Mouse (Mus musculus) lung, postnatal 0 days (tissue): ENCODE data around the gene Bag3. TPM values are rescaled to one million over a fixed set of nuclear protein-coding genes. Genes with fewer than 3 reads are reported as not detected.

Experiments
- ATAC-seq: fragments of 200-750 bp; cut with Nextera tagmentation; 2 replicates; pipeline ENCODE4 v1.8.0; 2017; ENCODE audit warnings: moderate library complexity
- DNase-seq: peaks from one replicate; pipeline ENCODE4 v3.0.0-alpha.2; 2016; ENCODE audit warnings: low spot score
- H3K27ac ChIP-seq: fragments of 300-500 bp; sonication (generic); 2 replicates; pipeline ENCODE4 v1.5.1; 2014; ENCODE audit warnings: antibody characterized with exemption, mild to moderate bottlenecking, low read length, mixed read lengths
- H3K27me3 ChIP-seq: fragments of 300-500 bp; sonication (generic); replicated peaks from 2 replicates; pipeline ENCODE4 v1.6.1; 2014; ENCODE audit warnings: low read length, mixed read lengths; ENCODE audit not compliant: insufficient read depth
- H3K36me3 ChIP-seq: fragments of 300-500 bp; sonication (generic); 2 replicates; pipeline ENCODE4 v1.6.1; 2014; ENCODE audit warnings: low read length, mixed read lengths; ENCODE audit not compliant: insufficient read depth
- H3K4me1 ChIP-seq: fragments of 300-500 bp; sonication (generic); 2 replicates; pipeline ENCODE4 v1.6.1; 2014; ENCODE audit warnings: antibody characterized with exemption, low read depth, low read length, mixed read lengths; ENCODE audit not compliant: insufficient read depth
- H3K4me2 ChIP-seq: fragments of 300-500 bp; sonication (generic); replicated peaks from 2 replicates; pipeline ENCODE4 v1.6.1; 2014; ENCODE audit warnings: low read depth, mild to moderate bottlenecking, low read length, moderate library complexity, mixed read lengths
- H3K4me3 ChIP-seq: fragments of 300-500 bp; sonication (generic); 2 replicates; pipeline ENCODE4 v1.5.1; 2014; ENCODE audit warnings: low read depth, low read length
- H3K9ac ChIP-seq: fragments of 300-500 bp; sonication (generic); replicated peaks from 2 replicates; pipeline ENCODE4 v1.6.1; 2014; ENCODE audit warnings: low read depth, mild to moderate bottlenecking
- H3K9me3 ChIP-seq: fragments of 300-500 bp; sonication (generic); 2 replicates; pipeline ENCODE4 v1.6.1; 2016; ENCODE audit warnings: low read length, mixed read lengths
- CTCF ChIP-seq: IDR thresholded peaks from 2 replicates; pipeline ENCODE4 v1.5.1; 2016; ENCODE audit warnings: antibody characterized with exemption, mild to moderate bottlenecking
- EP300 ChIP-seq: IDR thresholded peaks from 2 replicates; pipeline ENCODE4 v1.6.1; 2016; ENCODE audit warnings: antibody characterized with exemption, mild to moderate bottlenecking, control low read depth
- WGBS: fragments of 180-500 bp; shearing (Covaris S2); extraction: QIAGEN DNeasy Blood & Tissue Kit; methylation state at CpG from one replicate; pipeline ENCODE4 v1.1.7; 2014; 5-methylcytosine and 5-hydroxymethylcytosine counted together
- polyA plus RNA-seq: library from polyadenylated mRNA; unstranded; fragments of >200 nt; fragmentation: Nextera tagmentation; extraction: Ambion mirVana; gene quantifications from 2 replicates; pipeline ENCODE4 v1.2.1, GENCODE M21; 2015

Gene Bag3
- polyA plus RNA-seq, 1 experiment from 2014 or later, result 23.7 TPM

DNA sequence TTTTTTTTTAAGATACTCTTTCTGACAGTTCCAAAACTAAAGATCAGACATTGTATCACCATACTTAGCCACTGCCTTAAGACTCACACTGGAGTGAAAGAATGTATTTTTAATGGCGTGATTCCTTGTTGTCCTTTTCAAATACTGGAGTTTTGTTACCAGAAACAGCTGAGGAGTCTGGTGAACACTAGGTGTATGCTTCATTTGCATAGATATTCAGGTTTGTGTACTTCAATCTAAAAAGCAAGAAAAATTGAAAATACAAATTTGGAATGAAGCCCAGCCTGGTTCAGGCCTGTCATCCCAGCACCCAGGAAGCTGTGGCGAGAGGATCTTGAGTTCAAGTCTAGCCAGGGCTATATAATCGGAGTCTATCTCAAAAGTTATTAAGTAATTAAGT is 1.2 kb downstream of the Bag3 start:
- 53% methylated on average over 3 of the region's 3 CpGs for WGBS
- ATAC-seq, result no peak

DNA sequence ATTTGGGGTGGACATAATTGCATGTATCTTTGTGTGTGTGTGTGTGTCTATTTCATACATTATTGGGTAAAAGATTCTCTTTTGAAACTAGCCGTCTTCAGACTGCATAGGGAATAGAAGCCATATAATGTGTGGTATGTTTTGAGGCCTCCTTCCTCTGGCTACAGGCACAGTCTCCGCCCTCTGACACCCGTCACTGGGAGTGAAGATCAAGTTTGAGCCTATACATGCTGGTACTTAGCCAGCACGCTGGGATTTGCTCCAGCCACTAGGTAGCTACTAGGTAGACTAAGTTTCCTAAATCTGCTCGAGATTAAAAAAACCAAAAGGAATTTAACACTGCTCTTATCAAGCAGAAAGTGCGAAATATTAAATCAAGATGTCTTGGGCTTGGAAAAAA is 3.2 kb downstream of the Bag3 start:
- Histone ChIP-seq H3K36me3 (no peaks in the 10 kb centered on the region), H3K27ac (no peak overlapping the region), H3K4me2 (no peak overlapping the region), H3K27me3 (no peaks in the 10 kb centered on the region), H3K9ac (no peak overlapping the region), H3K9me3 (no peaks in the 10 kb centered on the region), H3K4me1 (peaks cover 37% of the 10 kb centered on the region; the same call in 1 of the 2 replicates), H3K4me3 (no peak overlapping the region)
- TF ChIP-seq EP300, result no peak
- TF ChIP-seq CTCF, result no peak
- 50% methylated on average over 6 of the region's 6 CpGs for WGBS
- DNase-seq, result peak; percentile 50
- no peak for ATAC-seq

More for the DNA sequence above, 1.2 kb downstream of the Bag3 start:
- Histone ChIP-seq H3K9me3 (no peaks in the 10 kb centered on the region), H3K27me3 (no peaks in the 10 kb centered on the region), H3K27ac (peak overlapping the region; percentile 99), H3K36me3 (no peaks in the 10 kb centered on the region), H3K4me3 (peak overlapping the region; percentile 87), H3K4me1 (peaks cover 22% of the 10 kb centered on the region; the same call in 1 of the 2 replicates), H3K9ac (peak overlapping the region; percentile 92), H3K4me2 (peak overlapping the region; percentile 87)
- no peak for TF ChIP-seq CTCF
- TF ChIP-seq EP300, result no peak
- DNase-seq, result peak; percentile 31

DNA sequence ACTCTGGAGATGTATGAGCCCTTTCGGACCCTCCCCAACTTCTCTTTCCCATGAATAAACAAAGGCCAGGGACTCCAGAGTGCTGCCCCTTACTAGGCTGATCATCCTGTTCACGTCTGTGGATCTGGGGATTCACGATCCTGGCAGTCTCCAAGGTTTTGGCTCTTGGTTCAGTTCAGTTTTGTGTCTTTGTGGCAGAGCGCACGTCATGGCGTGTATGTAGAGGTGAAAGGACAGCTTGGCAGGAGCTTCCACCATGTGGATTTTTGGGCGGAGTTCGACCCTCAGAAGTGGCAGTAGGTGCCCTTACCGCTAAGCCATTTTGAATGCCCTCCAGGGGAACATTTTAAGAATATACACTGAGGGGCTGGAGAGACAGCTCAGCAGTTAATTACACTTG is 5.2 kb downstream of the Bag3 start:
- Histone ChIP-seq H3K27ac (peak overlapping the region; percentile 60; the same call in 1 of the 2 replicates), H3K4me1 (peaks cover 51% of the 10 kb centered on the region), H3K9me3 (no peaks in the 10 kb centered on the region), H3K9ac (no peak overlapping the region), H3K36me3 (no peaks in the 10 kb centered on the region), H3K27me3 (no peaks in the 10 kb centered on the region), H3K4me2 (0 out of 2 replicates have a peak overlapping the region, but pooled peaks have one; percentile 8), H3K4me3 (no peak overlapping the region)
- ATAC-seq (no peak), DNase-seq (no peak)
- WGBS, result 59% methylated on average over 9 of the region's 9 CpGs
- TF ChIP-seq CTCF (no peak), EP300 (no peak)

DNA sequence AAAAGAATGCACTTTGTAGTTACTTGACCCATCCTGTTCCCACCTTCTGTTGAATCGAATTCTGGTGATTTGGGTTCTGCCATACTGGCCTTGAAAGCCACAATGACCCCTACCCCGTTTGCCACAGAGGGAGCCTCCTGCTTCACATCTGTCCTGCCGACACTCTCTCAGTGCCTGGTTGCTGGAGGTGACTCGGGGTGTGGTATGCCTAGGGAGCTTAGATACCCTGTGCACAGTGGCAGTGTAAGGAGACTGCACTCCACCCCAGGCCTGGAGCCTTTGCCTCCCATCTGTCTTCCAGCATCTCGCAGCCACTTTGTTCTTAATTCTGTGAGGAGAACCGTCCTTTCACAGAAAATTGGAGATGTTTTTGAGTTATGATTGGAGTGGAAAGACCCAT is 5.7 kb downstream of the Bag3 start:
- H3K4me3 ChIP-seq, result no peak overlapping the region
- peak overlapping the region; percentile 60 for H3K27ac ChIP-seq
- no peak for DNase-seq
- ATAC-seq, result no peak
- TF ChIP-seq CTCF (no peak), EP300 (no peak)
- no peak overlapping the region for H3K9ac ChIP-seq
- H3K9me3 ChIP-seq, result no peaks in the 10 kb centered on the region
- H3K4me1 ChIP-seq, result peaks cover 51% of the 10 kb centered on the region
- no peak overlapping the region for H3K4me2 ChIP-seq
- H3K27me3 ChIP-seq, result no peaks in the 10 kb centered on the region
- WGBS, result 33% methylated on average over 6 of the region's 6 CpGs
- no peaks in the 10 kb centered on the region for H3K36me3 ChIP-seq

DNA sequence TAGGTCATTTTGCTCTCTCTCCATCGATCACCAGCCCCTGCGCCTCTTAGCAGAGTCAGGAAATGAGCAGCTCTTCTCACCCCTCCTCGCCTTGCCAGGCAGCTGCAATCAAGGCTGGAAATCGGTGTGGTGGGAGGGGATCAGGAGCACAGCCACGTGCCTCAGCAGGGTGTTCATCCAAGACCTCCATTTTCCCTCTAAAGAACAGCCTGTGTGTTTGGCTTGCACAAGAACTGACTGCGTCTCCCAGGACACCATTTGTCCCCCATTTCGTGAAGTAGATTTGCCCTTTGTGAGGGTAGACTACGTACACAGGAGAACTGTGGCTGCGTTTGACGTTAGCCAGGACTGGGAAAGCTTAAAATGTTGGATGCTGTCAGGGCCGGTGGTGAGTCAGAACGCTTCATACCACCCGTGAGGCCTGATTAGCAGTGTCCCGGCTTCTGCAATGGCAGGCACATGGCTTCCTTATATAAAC is 6.2 kb downstream of the Bag3 start:
- no peaks in the 10 kb centered on the region for H3K9me3 ChIP-seq
- H3K4me1 ChIP-seq, result peaks cover 51% of the 10 kb centered on the region
- no peak overlapping the region for H3K4me2 ChIP-seq
- TF ChIP-seq CTCF (no peak), EP300 (no peak)
- no peaks in the 10 kb centered on the region for H3K27me3 ChIP-seq
- 22% methylated on average over 14 of the region's 14 CpGs for WGBS
- peak overlapping the region; percentile 60 for H3K27ac ChIP-seq
- H3K36me3 ChIP-seq, result no peaks in the 10 kb centered on the region
- peak; percentile 71 for DNase-seq
- no peak overlapping the region for H3K9ac ChIP-seq
- ATAC-seq, result peak; percentile 63
- no peak overlapping the region for H3K4me3 ChIP-seq

DNA sequence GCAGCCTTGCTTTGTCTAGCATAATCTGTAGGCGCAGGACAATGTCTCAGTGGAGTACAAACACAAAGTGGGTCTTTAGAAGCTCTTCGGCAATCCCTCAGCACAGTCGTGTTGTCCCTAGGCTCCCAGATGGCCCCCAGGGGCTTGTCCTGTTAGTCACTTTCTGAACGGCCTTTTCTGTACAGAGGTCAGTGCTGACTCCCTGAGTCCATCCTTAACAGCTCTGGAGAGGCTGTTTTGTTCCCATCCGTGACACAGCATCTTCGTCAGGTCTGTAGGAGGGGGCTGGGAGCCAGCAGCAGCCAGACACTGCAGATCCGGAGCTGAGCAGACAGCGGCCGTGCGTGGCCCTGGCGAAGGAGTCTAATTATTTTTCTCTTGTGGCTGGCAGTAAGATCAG is 7.6 kb downstream of the Bag3 start:
- ATAC-seq (no peak), DNase-seq (peak; percentile 50)
- Histone ChIP-seq H3K4me2 (no peak overlapping the region), H3K9me3 (no peaks in the 10 kb centered on the region), H3K27ac (no peak overlapping the region), H3K27me3 (no peaks in the 10 kb centered on the region), H3K4me3 (no peak overlapping the region), H3K9ac (no peak overlapping the region), H3K4me1 (peaks cover 52% of the 10 kb centered on the region), H3K36me3 (no peaks in the 10 kb centered on the region)
- no peak for TF ChIP-seq EP300
- TF ChIP-seq CTCF, result no peak
- 36% methylated on average over 11 of the region's 11 CpGs for WGBS

DNA sequence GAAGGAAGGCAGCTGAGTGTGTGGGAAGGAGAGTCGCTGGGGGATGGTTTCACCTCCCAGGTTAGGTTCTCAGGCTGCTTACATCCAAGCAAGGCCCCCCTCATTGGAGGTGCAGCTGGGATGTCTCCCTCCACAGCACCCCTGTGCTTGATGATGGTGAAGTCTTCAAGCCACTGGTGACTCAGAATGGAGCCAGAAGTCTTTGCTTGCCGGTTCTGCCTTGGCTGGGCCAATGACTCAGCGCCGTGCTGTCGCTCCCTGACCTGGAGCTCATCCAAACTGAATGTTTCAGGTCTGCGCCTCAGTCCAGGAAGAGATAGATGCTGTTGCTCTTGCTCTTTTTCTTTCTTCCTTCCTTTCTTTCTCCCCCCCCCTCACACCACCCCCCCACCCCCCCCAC is 8.5 kb downstream of the Bag3 start:
- no peak for TF ChIP-seq EP300
- TF ChIP-seq CTCF, result no peak
- Histone ChIP-seq H3K27ac (no peak overlapping the region), H3K4me1 (peaks cover 53% of the 10 kb centered on the region), H3K36me3 (no peaks in the 10 kb centered on the region), H3K4me3 (no peak overlapping the region), H3K4me2 (no peak overlapping the region), H3K9me3 (no peaks in the 10 kb centered on the region), H3K27me3 (no peaks in the 10 kb centered on the region), H3K9ac (no peak overlapping the region)
- DNase-seq (peak; percentile 84), ATAC-seq (peak; percentile 24)
- WGBS, result 15% methylated on average over 6 of the region's 6 CpGs
